12 mouse cellular contexts compared by ENCODE assay signal in genomic region chr14:78699196-78699595, GRCm38 (mm10). TPM values are rescaled to one million over a fixed set of nuclear protein-coding genes. Genes with fewer than 3 reads are reported as not detected.
A peak's percentile ranks its signal among the peaks of the same experiment; 100 is the strongest.
DNase-seq lines count a peak whose midpoint lies in the region; ATAC-seq and TF ChIP-seq lines count a peak whose summit lies in the region.
"Had no signal": no experiment of that assay in that cellular context is flagged by ENCODE, and none has a peak within 500 bp of the region (broad histone marks: within the 10 kb centered on the region; RNA-seq: fewer than 3 reads in every experiment).

No protein-coding gene starts in this region.

- peak; percentile 66; the same call in 1 of the 2 replicates for ATAC-seq in cerebellum, adult (ENCODE audit: insufficient number of reproducible peaks, low FRiP score, low TSS enrichment)
- ATAC-seq in limb, embryonic 14.5 days (ENCODE audit: low FRiP score, low read depth), result peak; percentile 53; the same call in 1 of the 2 replicates
- ATAC-seq in granulocyte monocyte progenitor cell, adult 5-6 weeks (replicated peaks; ENCODE audit: poor library complexity, severe bottlenecking), result peak; percentile 54
- peak; percentile 69 for ATAC-seq in neutrophil, adult 5-6 weeks (ENCODE audit: extremely low read depth, insufficient number of reproducible peaks, low FRiP score, poor library complexity, severe bottlenecking)
- ATAC-seq: liver, postnatal 0 days had no signal

- peaks cover 7% of the 10 kb centered on the region for H3K4me1 ChIP-seq in cerebellum, adult 2 months (ENCODE audit: control insufficient read depth, insufficient read depth, low read length)
- H3K4me1 ChIP-seq in limb, embryonic 14.5 days (ENCODE audit: control insufficient read depth, insufficient read depth, low read length), result peaks cover 7% of the 10 kb centered on the region
- H3K4me1 ChIP-seq in limb, embryonic 10.5 days, result peaks cover 4% of the 10 kb centered on the region; the same call in 1 of the 2 replicates

- H3K27ac ChIP-seq in cerebellum, adult 2 months (ENCODE audit: insufficient read depth, low read length), result no peak overlapping the region
- no peak overlapping the region for H3K27ac ChIP-seq in limb, embryonic 14.5 days (replicated peaks; ENCODE audit: low read depth, low read length)
- no peak overlapping the region for H3K27ac ChIP-seq in limb, embryonic 10.5 days
- H3K27ac ChIP-seq: hindbrain, embryonic 12.5 days had no signal

- H3K9ac ChIP-seq in limb, embryonic 14.5 days (ENCODE audit: low read depth, low read length, severe bottlenecking), result no peak overlapping the region
- H3K9ac ChIP-seq: hindbrain, embryonic 12.5 days; liver, postnatal 0 days had no signal

- no peak for DNase-seq in cerebellum, adult 2 months
- no peak for DNase-seq in limb, embryonic 14.5 days (ENCODE audit: low spot score)
- DNase-seq in limb, embryonic 10.5 days (ENCODE audit: low spot score), result no peak
- DNase-seq in B cell, adult 2 months, result no peak
- no peak for DNase-seq in urinary bladder, postnatal 25 days (ENCODE audit: low spot score)
- DNase-seq: cerebellum, adult 11-12 months; gastrocnemius, postnatal 36 days; liver, postnatal 0 days had no signal

- no peak for TF ChIP-seq CTCF in cerebellum, adult 2 months (IDR thresholded peaks at IDR 0.05; ENCODE audit: borderline replicate concordance, insufficient read depth, low read depth, low read length)

- no peaks in the 10 kb centered on the region for H3K27me3 ChIP-seq in cerebellum, adult 2 months (ENCODE audit: control insufficient read depth, insufficient read depth, low read length)
- no peaks in the 10 kb centered on the region for H3K27me3 ChIP-seq in limb, embryonic 14.5 days (ENCODE audit: control insufficient read depth, insufficient read depth, low read length)
- H3K27me3 ChIP-seq in limb, embryonic 10.5 days (ENCODE audit: low read depth, poor library complexity, severe bottlenecking), result no peaks in the 10 kb centered on the region
- H3K27me3 ChIP-seq: hindbrain, embryonic 12.5 days had no signal

- H3K9me3 ChIP-seq in limb, embryonic 14.5 days (ENCODE audit: control insufficient read depth, low read length), result no peaks in the 10 kb centered on the region
- H3K9me3 ChIP-seq in limb, embryonic 10.5 days (replicated peaks), result no peaks in the 10 kb centered on the region
- H3K9me3 ChIP-seq: hindbrain, embryonic 12.5 days had no signal

- no peak overlapping the region for H3K4me2 ChIP-seq in limb, embryonic 14.5 days (replicated peaks; ENCODE audit: low read depth, low read length, severe bottlenecking)
- H3K4me2 ChIP-seq: hindbrain, embryonic 12.5 days had no signal

- 26% methylated on average over 5 of the region's 5 CpGs for WGBS in cerebellum, adult 2 months
- WGBS in limb, embryonic 14.5 days, result 75% methylated on average over 5 of the region's 5 CpGs
- 89% methylated on average over 5 of the region's 5 CpGs for WGBS in limb, embryonic 10.5 days

- no peak overlapping the region for H3K4me3 ChIP-seq in cerebellum, adult 2 months (replicated peaks; ENCODE audit: insufficient read depth, low read depth, low read length)
- no peak overlapping the region for H3K4me3 ChIP-seq in limb, embryonic 14.5 days (replicated peaks; ENCODE audit: low read length)
- H3K4me3 ChIP-seq in limb, embryonic 10.5 days, result no peak overlapping the region
- H3K4me3 ChIP-seq: hindbrain, embryonic 12.5 days had no signal

- no peak for TF ChIP-seq POLR2A in cerebellum, adult 2 months (IDR thresholded peaks at IDR 0.05; ENCODE audit: borderline replicate concordance, insufficient read depth, low read length)
- no peak for TF ChIP-seq POLR2A in limb, embryonic 14.5 days (IDR thresholded peaks at IDR 0.05; ENCODE audit: borderline replicate concordance, extremely low read depth, insufficient read depth, insufficient read length)

- H3K36me3 ChIP-seq in limb, embryonic 14.5 days (ENCODE audit: control insufficient read depth, insufficient read depth, low read length), result no peaks in the 10 kb centered on the region
- no peaks in the 10 kb centered on the region for H3K36me3 ChIP-seq in limb, embryonic 10.5 days
- H3K36me3 ChIP-seq: hindbrain, embryonic 12.5 days had no signal

RNA-seq across cellular contexts. Expression of gene Dgkh, which starts 33.4 kb away (rescaled TPM):
- 8.9 and 9.5 TPM in 2 replicates for polyA plus RNA-seq in cerebellum, adult 2 months (2012; rRNA removed)
- polyA plus RNA-seq in limb, embryonic 14.5 days (2012; rRNA removed), result 2.1 and 2.3 TPM in 2 replicates
- 2.2 TPM in 2 replicates for polyA plus RNA-seq in limb, embryonic 14.5 days (2014; fragmentation: Nextera tagmentation; extraction: Ambion mirVana)
- 0.79 and 0.93 TPM in 2 replicates for polyA plus RNA-seq in limb, embryonic 10.5 days (2016; fragmentation: Nextera tagmentation; extraction: Ambion mirVana)
- 1.0 and 1.5 TPM in 2 replicates for total RNA-seq in granulocyte monocyte progenitor cell, adult 5-6 weeks (2014; fragmentation: Nextera tagmentation)
- total RNA-seq in granulocyte monocyte progenitor cell, adult 5-6 weeks (2017), result 1.3 and 1.5 TPM in 2 replicates
- total RNA-seq in neutrophil, adult 5-6 weeks (2017), result 11.3 and 12.3 TPM in 2 replicates
